Mouse (Mus musculus) embryonic facial prominence, embryonic 13.5 days (tissue): ENCODE data around the gene Plcxd2. TPM values are rescaled to one million over a fixed set of nuclear protein-coding genes. Genes with fewer than 3 reads are reported as not detected.

Source experiments
- ATAC-seq: fragments of 200-750 bp; cut with Nextera tagmentation; 2 replicates; pipeline ENCODE4 v1.8.0; 2017; ENCODE audit warnings: low read depth; ENCODE audit not compliant: insufficient number of reproducible peaks, insufficient read depth, low FRiP score, low TSS enrichment
- H3K27ac ChIP-seq: fragments of 300-500 bp; sonication (generic); 2 replicates; pipeline ENCODE4 v1.5.1; 2015; ENCODE audit warnings: moderate library complexity, mild to moderate bottlenecking, inconsistent platforms
- H3K27me3 ChIP-seq: fragments of 300-500 bp; sonication (generic); 2 replicates; pipeline ENCODE4 v1.6.1; 2015; ENCODE audit warnings: mild to moderate bottlenecking, inconsistent platforms
- H3K36me3 ChIP-seq: fragments of 300-500 bp; sonication (generic); 2 replicates; pipeline ENCODE4 v1.6.1; 2015; ENCODE audit warnings: mild to moderate bottlenecking, inconsistent platforms
- H3K4me1 ChIP-seq: fragments of 300-500 bp; sonication (generic); 2 replicates; pipeline ENCODE4 v1.6.1; 2015; ENCODE audit warnings: inconsistent platforms
- H3K4me2 ChIP-seq: fragments of 300-500 bp; sonication (generic); 2 replicates; pipeline ENCODE4 v1.6.1; 2015; ENCODE audit warnings: moderate library complexity, mild to moderate bottlenecking, inconsistent platforms
- H3K4me3 ChIP-seq: fragments of 300-500 bp; sonication (generic); 2 replicates; pipeline ENCODE4 v1.5.1; 2015; ENCODE audit warnings: mild to moderate bottlenecking, inconsistent platforms
- H3K9ac ChIP-seq: fragments of 300-500 bp; sonication (generic); 2 replicates; pipeline ENCODE4 v1.6.1; 2015; ENCODE audit warnings: mild to moderate bottlenecking, inconsistent platforms
- H3K9me3 ChIP-seq: fragments of 300-500 bp; sonication (generic); 2 replicates; pipeline ENCODE4 v1.6.1; 2016; ENCODE audit warnings: inconsistent platforms
- WGBS: fragments of 180-500 bp; shearing (Covaris S2); methylation state at CpG from one replicate; pipeline ENCODE4 v1.1.7; 2015; ENCODE audit warnings: mixed read lengths; 5-methylcytosine and 5-hydroxymethylcytosine counted together
- polyA plus RNA-seq: library from polyadenylated mRNA; unstranded; fragments of >200 nt; fragmentation: Nextera tagmentation; extraction: Ambion mirVana; gene quantifications from 2 replicates; pipeline ENCODE4 v1.2.1, GENCODE M21; 2015

Plcxd2 gene
- polyA plus RNA-seq, 1 experiment from 2014 or later, result 0.98 TPM

DNA sequence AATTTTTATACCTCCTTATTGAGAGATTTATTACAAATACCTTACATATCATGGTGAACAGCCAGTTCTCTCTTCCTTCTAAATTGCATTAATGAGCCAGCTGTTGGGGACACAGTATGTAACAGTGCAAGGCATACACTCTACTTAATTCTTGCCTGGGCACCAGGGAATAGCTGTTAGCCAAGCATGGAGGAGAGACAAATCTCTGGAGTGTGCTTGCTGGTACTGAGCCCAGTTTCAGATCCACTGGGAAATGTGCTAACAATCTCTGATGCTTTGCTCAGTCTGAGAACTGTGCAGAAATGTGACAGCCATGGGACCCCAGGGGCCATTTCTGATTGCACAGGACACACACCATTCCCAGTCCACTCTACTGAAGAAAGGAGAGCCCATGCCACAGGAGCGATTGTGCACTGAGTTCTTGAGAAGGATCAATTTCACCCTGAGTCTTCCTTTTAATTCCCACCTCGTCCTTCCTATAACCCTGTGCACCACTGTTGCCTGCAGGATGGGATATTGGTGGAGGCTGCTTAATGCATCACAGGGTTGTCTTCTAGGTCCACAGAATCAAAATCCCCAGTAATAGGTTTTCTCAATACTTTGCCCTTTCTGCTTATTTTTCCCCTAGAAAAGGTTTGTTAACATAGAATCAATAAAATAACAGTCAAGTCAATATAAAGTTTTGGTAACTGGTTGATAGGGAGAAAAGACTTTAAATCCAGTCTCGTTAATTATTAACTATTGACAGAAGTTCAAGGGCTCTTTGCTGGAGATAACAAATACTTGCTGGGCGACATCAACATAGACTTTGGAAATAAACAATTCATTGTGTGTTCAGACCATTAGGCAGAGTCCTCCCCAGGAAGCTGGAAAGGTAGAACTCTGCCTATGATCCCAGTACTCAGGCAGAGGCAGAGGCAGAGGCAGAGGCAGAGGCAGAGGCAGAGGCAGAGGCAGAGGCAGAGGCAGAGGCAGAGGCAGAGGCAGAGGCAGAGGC is 25.1 kb downstream of the Plcxd2 start:
- Histone ChIP-seq H3K27ac (no peak overlapping the region), H3K4me2 (no peak overlapping the region)

DNA sequence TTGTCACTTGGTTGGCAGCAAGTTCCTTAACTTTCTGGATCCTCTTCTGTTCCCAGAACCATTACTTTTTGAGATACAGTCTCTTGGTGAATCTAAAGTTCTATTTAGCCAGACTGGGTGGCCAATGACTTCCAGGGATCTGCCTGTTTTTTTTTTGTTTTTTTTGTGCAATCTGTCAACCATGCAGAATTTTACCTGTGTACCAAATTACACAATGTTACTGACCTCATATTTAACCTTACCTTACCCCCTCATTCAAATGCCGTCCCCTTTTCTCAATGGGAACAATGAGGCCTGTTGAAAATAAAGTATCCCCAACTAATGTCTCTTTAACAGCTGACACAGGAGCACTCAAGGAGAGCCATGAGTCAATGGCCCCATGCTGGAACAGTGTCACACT is 33.8 kb downstream of the Plcxd2 start:
- H3K36me3 ChIP-seq, result no peaks in the 10 kb centered on the region
- H3K4me1 ChIP-seq, result no peaks in the 10 kb centered on the region
- 75% methylated on average over 1 of the region's 1 CpGs for WGBS
- no peaks in the 10 kb centered on the region for H3K27me3 ChIP-seq
- H3K9ac ChIP-seq, result no peak overlapping the region
- no peak overlapping the region for H3K4me2 ChIP-seq
- H3K4me3 ChIP-seq, result no peak overlapping the region
- no peak for ATAC-seq
- no peaks in the 10 kb centered on the region for H3K9me3 ChIP-seq
- no peak overlapping the region for H3K27ac ChIP-seq

More for the DNA sequence above, 25.1 kb downstream of the Plcxd2 start:
- no peaks in the 10 kb centered on the region for H3K9me3 ChIP-seq
- H3K36me3 ChIP-seq, result no peaks in the 10 kb centered on the region
- no peaks in the 10 kb centered on the region for H3K27me3 ChIP-seq
- H3K9ac ChIP-seq, result no peak overlapping the region
- H3K4me3 ChIP-seq, result no peak overlapping the region
- ATAC-seq, result no peak
- no peaks in the 10 kb centered on the region for H3K4me1 ChIP-seq
- 69% methylated on average over 4 of the region's 4 CpGs for WGBS

DNA sequence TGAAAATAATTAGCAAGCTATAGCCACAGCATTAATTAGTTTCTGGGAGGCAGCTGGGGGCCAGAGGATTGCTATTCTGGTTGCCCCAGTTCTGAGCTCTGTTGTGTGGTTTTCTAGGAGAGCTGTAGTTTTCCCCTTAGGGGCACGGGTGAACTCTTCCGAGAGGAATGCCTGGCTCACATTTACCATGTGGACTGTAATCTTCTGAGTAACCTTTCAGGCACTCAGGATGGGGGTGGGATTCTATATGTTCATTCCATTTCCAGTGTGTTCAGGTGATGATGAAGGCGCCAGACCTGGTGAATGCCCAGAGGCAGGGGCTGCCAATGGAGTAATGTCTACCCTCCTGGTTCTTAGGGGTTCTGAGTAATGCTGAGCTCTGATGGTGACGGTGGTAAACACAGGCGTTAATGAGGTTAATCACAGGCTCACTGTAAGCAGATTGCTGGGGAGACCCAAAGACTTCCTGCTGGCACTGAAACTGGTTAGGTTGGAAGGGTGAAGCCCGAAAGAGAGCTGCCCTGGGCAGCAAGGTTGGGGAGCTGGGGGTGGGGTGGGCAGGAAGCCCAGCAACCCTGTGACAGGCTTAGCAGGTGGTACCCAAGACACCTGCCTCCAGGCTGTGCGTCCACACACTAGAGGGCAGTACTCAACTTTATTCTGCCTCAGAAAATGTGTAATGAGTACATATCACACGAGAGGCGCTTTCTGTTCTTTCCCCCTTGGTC is 35.9 kb downstream of the Plcxd2 start:
- Histone ChIP-seq H3K27me3 (no peaks in the 10 kb centered on the region), H3K27ac (no peak overlapping the region), H3K9me3 (no peaks in the 10 kb centered on the region), H3K4me1 (no peaks in the 10 kb centered on the region), H3K9ac (no peak overlapping the region), H3K4me2 (no peak overlapping the region), H3K4me3 (no peak overlapping the region), H3K36me3 (no peaks in the 10 kb centered on the region)
- no peak for ATAC-seq
- WGBS, result 47% methylated on average over 9 of the region's 9 CpGs

DNA sequence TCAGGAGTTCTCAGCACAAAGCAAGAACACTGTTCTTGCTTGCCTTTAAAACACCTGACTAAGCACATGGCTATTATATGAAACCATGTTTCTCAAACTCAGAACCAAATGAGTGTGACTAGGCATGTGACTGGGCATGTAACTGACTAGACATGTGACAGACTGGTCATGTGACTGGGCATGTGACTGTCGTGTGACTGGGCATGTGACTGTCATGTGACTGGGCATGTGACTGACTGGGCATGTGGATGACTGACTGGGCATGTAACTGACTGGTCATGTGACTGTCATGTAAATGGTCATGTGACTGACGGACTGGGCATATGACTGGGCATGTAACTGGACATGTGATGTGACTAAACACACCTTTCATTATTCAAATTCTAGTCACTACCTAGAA is 39.8 kb downstream of the Plcxd2 start:
- no peaks in the 10 kb centered on the region for H3K36me3 ChIP-seq
- H3K27ac ChIP-seq, result no peak overlapping the region
- no peak overlapping the region for H3K9ac ChIP-seq
- no peak overlapping the region for H3K4me3 ChIP-seq
- H3K27me3 ChIP-seq, result no peaks in the 10 kb centered on the region
- no peaks in the 10 kb centered on the region for H3K9me3 ChIP-seq
- H3K4me1 ChIP-seq, result no peaks in the 10 kb centered on the region
- H3K4me2 ChIP-seq, result no peak overlapping the region
- ATAC-seq, result no peak
- 92% methylated on average over 2 of the region's 2 CpGs for WGBS

DNA sequence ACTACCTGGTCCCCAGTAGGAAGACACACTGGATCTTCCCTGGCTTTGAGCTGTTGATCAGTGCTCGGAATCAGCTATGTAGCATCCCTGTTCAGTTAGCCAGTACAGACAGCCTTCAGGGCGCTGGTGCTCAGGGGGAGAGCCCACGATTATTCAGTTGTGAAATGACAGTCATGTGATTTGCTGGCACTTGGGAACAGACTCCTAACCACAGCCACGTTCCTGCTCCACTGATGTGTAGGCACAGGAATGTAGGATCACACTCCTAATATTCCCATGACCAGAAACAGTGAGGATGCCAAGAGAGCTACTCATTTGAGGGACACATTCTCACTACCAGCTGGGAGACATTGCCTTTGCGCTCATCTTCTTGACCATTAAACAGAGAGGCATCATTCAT is 41.3 kb downstream of the Plcxd2 start:
- 68% methylated on average over 5 of the region's 5 CpGs for WGBS
- Histone ChIP-seq H3K9ac (no peak overlapping the region), H3K4me3 (no peak overlapping the region), H3K27ac (no peak overlapping the region), H3K9me3 (no peaks in the 10 kb centered on the region), H3K4me2 (no peak overlapping the region), H3K4me1 (no peaks in the 10 kb centered on the region), H3K36me3 (no peaks in the 10 kb centered on the region), H3K27me3 (no peaks in the 10 kb centered on the region)
- no peak for ATAC-seq

DNA sequence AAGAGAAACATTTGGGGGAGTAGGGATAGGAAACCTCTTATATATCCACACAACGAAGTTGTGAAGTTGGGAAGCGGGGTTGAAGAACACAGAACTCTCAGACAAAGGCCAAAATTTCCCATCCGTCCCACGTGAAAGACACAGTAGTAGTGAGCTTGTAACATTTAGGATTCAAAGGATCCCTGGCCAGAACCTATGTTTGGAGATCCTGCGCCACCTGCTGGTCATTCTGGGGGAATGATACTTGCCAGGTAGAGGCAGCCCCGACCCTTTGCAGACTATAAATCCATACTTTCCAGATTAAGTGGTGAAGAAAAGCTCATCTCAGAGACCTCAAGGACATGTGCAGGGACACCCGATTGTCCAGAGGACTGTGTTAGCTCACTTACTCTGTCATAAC is 42.5 kb downstream of the Plcxd2 start:
- ATAC-seq, result peak; percentile 79
- Histone ChIP-seq H3K36me3 (no peaks in the 10 kb centered on the region), H3K9ac (no peak overlapping the region), H3K9me3 (no peaks in the 10 kb centered on the region), H3K27me3 (no peaks in the 10 kb centered on the region), H3K27ac (no peak overlapping the region), H3K4me2 (no peak overlapping the region), H3K4me3 (no peak overlapping the region), H3K4me1 (no peaks in the 10 kb centered on the region)
- 10% methylated on average over 7 of the region's 7 CpGs for WGBS

DNA sequence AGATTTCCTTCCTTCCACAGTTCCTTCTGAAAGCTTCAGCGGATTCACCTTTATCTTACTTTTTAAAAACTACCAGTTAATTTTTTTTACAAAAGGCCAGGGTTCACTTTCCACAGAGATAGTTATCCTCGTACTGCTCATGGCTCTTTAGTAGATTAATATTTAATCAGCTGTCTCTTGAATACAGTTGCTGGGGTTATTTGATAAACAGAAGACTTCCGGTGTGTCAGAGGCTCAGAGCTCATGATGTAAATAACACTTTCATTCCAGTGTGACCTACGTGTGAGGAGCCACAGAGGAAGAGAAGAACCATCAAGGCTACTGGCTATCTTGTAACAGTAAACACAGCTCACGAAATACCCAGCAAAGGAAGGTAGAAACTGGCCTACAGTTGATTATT is 43.4 kb downstream of the Plcxd2 start:
- no peak overlapping the region for H3K27ac ChIP-seq
- H3K4me3 ChIP-seq, result no peak overlapping the region
- no peaks in the 10 kb centered on the region for H3K36me3 ChIP-seq
- WGBS, result 86% methylated on average over 5 of the region's 5 CpGs
- H3K9me3 ChIP-seq, result no peaks in the 10 kb centered on the region
- no peak for ATAC-seq
- H3K27me3 ChIP-seq, result no peaks in the 10 kb centered on the region
- no peak overlapping the region for H3K9ac ChIP-seq
- no peak overlapping the region for H3K4me2 ChIP-seq
- H3K4me1 ChIP-seq, result no peaks in the 10 kb centered on the region

DNA sequence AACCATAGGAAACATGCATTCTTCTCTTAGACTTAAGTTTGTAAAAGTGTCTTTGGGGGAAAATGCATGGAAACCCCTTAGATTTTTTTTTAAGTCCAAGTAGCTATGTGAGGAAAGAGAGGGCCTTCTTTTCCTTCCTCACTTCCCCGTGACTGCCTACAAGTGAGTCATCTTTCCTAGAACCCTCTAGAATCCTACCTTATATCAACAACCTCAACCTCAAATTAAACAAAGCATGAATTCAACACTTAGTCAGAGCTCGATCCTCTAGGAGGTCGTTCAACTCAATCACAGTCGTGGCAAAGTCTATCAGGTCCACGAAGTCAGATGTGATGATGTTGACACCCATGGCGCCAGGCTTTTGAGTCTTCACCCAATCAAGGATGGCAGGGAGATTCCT is 45.2 kb downstream of the Plcxd2 start:
- Histone ChIP-seq H3K4me1 (no peaks in the 10 kb centered on the region), H3K27me3 (no peaks in the 10 kb centered on the region), H3K27ac (no peak overlapping the region), H3K36me3 (no peaks in the 10 kb centered on the region), H3K4me2 (no peak overlapping the region), H3K9me3 (no peaks in the 10 kb centered on the region), H3K9ac (no peak overlapping the region), H3K4me3 (no peak overlapping the region)
- 93% methylated on average over 6 of the region's 6 CpGs for WGBS
- ATAC-seq, result no peak

DNA sequence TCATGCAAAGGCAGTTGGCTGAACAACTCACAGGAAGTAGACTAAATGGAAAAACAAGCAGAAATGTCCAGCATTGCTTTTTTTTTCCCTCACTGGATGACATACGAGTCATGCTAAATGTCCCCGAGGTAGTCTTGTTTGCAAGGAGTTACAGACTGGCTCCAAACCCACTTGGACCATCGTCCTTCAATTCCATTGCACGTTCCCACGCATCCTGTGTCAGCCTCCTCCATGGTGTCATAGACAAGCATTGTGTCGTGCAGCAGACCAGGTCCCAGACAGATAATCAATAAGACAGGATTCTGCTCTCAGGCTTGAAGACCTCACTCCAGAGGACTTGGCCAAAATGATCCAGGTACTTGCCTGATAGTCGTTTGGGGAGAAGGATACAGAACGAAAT is 46.2 kb downstream of the Plcxd2 start:
- Histone ChIP-seq H3K27me3 (no peaks in the 10 kb centered on the region), H3K9me3 (no peaks in the 10 kb centered on the region), H3K27ac (no peak overlapping the region), H3K4me2 (no peak overlapping the region), H3K4me3 (no peak overlapping the region), H3K9ac (no peak overlapping the region), H3K36me3 (no peaks in the 10 kb centered on the region), H3K4me1 (no peaks in the 10 kb centered on the region)
- 85% methylated on average over 8 of the region's 8 CpGs for WGBS
- no peak for ATAC-seq

DNA sequence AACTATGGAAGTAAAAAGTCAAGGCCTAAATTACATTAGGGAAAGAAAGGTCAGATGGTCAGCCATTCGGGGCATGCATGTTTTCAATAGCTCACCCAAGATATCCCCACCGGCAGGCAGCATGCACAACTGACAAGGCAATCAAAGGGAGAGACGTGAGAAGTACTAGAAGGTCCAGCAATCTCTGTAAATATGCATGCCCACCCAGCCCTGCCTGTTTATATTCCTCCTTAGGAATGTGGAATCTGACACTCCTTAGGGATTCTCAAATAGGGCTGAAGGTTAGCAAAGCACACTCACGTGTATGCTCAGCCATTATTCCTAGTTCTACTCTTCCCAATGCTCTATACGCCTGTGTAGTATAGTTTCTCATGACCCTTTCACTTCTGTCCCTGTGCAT is 46.9 kb downstream of the Plcxd2 start:
- no peaks in the 10 kb centered on the region for H3K4me1 ChIP-seq
- H3K36me3 ChIP-seq, result no peaks in the 10 kb centered on the region
- WGBS, result 29% methylated on average over 5 of the region's 5 CpGs
- H3K4me3 ChIP-seq, result no peak overlapping the region
- H3K9ac ChIP-seq, result no peak overlapping the region
- no peak overlapping the region for H3K4me2 ChIP-seq
- H3K27me3 ChIP-seq, result no peaks in the 10 kb centered on the region
- no peak overlapping the region for H3K27ac ChIP-seq
- no peaks in the 10 kb centered on the region for H3K9me3 ChIP-seq
- ATAC-seq, result no peak

DNA sequence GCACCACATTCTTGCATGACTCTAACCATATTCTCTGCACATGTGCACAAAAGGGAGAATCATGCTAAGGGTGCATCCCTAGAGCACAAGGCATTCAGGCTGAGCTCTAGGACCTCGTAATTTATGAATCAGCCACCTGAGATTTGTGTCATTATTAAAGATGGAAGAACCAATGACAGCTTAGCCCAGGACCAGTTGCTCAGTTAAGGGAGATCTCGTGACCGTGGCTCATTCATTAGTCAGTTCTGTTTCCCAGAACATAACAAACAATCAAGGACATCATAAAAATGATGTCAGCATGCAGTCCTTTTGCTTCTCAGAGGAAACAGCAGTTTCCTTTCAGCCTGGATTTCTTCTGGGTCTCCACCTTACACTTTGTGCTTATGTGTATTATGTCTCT is 49.0 kb downstream of the Plcxd2 start:
- no peak for ATAC-seq

More for the DNA sequence above, 49.0 kb downstream of the Plcxd2 start:
- H3K9me3 ChIP-seq, result no peaks in the 10 kb centered on the region
- no peaks in the 10 kb centered on the region for H3K27me3 ChIP-seq
- WGBS, result 76% methylated on average over 3 of the region's 3 CpGs
- H3K4me1 ChIP-seq, result no peaks in the 10 kb centered on the region
- H3K4me3 ChIP-seq, result no peak overlapping the region
- H3K9ac ChIP-seq, result no peak overlapping the region
- H3K27ac ChIP-seq, result no peak overlapping the region
- no peaks in the 10 kb centered on the region for H3K36me3 ChIP-seq
- no peak overlapping the region for H3K4me2 ChIP-seq
